Mouse (Mus musculus) liver, embryonic 14.5 days (tissue): Measurements from ENCODE around the gene Tent4a.

Source experiments
- CTCF ChIP-seq: IDR thresholded peaks from 2 replicates; pipeline ENCODE4 v1.5.1; 2016; ENCODE audit warnings: antibody characterized with exemption, low read depth, control low read depth
- EP300 ChIP-seq: IDR thresholded peaks from 2 replicates; pipeline ENCODE4 v1.6.1; 2016; ENCODE audit warnings: antibody characterized with exemption, low read depth

DNA sequence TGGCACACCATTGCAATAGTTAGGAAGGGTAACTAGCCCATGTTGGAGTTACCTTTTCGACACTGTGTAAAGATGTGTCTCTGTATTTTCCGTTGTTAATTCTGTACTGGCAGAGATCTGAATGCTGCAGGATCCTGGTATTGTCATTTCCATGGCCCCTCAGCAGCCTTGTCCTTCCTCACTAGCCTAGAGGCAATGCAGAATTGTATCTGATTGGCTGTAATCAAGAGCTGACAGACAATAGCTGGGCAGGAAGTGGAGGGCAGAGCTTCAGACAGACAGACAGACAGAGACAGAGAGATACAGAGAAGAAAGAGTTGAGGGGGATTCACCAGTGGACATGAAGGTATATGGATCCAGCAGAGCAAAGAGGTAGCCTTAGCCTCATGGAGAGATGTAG lies 75.5 kb downstream of the Tent4a start:
- TF ChIP-seq CTCF (no peak), EP300 (no peak)
